Mouse (Mus musculus) spleen, adult 2 months (tissue): Measurements from ENCODE around the gene Tmem106a. TPM values are rescaled to one million over a fixed set of nuclear protein-coding genes. Genes with fewer than 3 reads are reported as not detected.
"Not testable (repeated sequence)": the region's sequence is repeated elsewhere in the genome, so short reads cannot be mapped to it uniquely, and the experiment has no call there.

Source experiments
- DNase-seq, 2 experiments: peaks; one replicate each; pipeline versions ENCODE4 v3.0.0 to v3.0.0-alpha.2; 2012 to 2021; ENCODE audit warnings: low spot score in 2 of 2, low read depth in 1 of 2
- H3K27ac ChIP-seq: fragments of 200-500 bp; 2 replicates; pipeline ENCODE4 v1.5.1; 2012; ENCODE audit warnings: low read length, inconsistent platforms; ENCODE audit not compliant: insufficient read depth
- H3K27me3 ChIP-seq: fragments of 200-500 bp; 2 replicates; pipeline ENCODE4 v1.6.1; 2012; ENCODE audit warnings: mild to moderate bottlenecking, moderate library complexity, low read length, inconsistent platforms; ENCODE audit not compliant: control insufficient read depth, insufficient read depth
- H3K36me3 ChIP-seq: fragments of 200-500 bp; 2 replicates; pipeline ENCODE4 v1.6.1; 2012; ENCODE audit warnings: mild to moderate bottlenecking, low read length, inconsistent platforms; ENCODE audit not compliant: control insufficient read depth, insufficient read depth
- H3K4me1 ChIP-seq: fragments of 200-500 bp; 2 replicates; pipeline ENCODE4 v1.6.1; 2011; ENCODE audit warnings: inconsistent platforms; ENCODE audit not compliant: control insufficient read depth, insufficient read depth, insufficient read length
- H3K4me3 ChIP-seq: fragments of 200-500 bp; 2 replicates; pipeline ENCODE4 v1.5.1; 2011; ENCODE audit warnings: mild to moderate bottlenecking, inconsistent platforms; ENCODE audit not compliant: insufficient read depth, insufficient read length; ENCODE audit errors: extremely low read depth
- CTCF ChIP-seq: fragments of 200-500 bp; IDR thresholded peaks from 2 replicates; pipeline ENCODE4 v1.5.1; 2011; ENCODE audit warnings: mild to moderate bottlenecking, inconsistent platforms; ENCODE audit not compliant: insufficient read depth, insufficient read length, insufficient replicate concordance; ENCODE audit errors: extremely low read depth
- POLR2A ChIP-seq: fragments of 200-500 bp; IDR thresholded peaks from 2 replicates; pipeline ENCODE4 v1.6.1; 2011; ENCODE audit warnings: low read depth, low read length, inconsistent platforms
- WGBS: fragments of 180-500 bp; shearing (Covaris S2); methylation state at CpG from one replicate; pipeline ENCODE4 v1.1.7; 2018; 5-methylcytosine and 5-hydroxymethylcytosine counted together
- polyA plus RNA-seq: library from polyadenylated mRNA; depleted of rRNA; stranded (reverse); fragments of >200 nt; gene quantifications from 2 replicates; pipeline ENCODE4 v1.2.3, GENCODE M21; 2012; rRNA removed

Gene Tmem106a
- polyA plus RNA-seq, 1 experiment: 33.1 TPM

DNA sequence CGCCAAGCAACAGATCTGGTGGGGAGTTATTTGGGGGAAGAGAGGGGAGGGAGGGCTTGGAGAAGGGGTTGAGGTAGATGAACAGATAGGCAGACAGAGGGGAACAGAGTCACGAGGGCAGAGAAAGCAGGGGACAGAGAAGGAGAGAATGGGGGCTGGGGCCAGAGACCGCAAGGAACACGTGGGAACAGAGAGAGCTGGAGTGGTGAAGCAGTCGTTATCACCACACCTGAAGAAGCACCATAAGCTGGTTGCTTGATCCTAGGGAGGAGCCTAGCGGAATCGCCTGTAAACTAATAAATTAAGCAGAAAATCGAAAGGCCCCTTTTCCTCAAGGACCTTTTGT lies 44.6 kb downstream of the Tmem106a start:
- Histone ChIP-seq H3K4me1 (peaks cover 2% of the 10 kb centered on the region), H3K36me3 (peaks cover 2% of the 10 kb centered on the region; the same call in 1 of the 2 replicates), H3K4me3 (peak overlapping the region; percentile 74; the same call in 1 of the 2 replicates), H3K27me3 (no peaks in the 10 kb centered on the region), H3K27ac (peak overlapping the region; percentile 97)
- TF ChIP-seq POLR2A (no peak), CTCF (no peak)
- 3% methylated on average over 8 of the region's 8 CpGs for WGBS
- DNase-seq: no peak

DNA sequence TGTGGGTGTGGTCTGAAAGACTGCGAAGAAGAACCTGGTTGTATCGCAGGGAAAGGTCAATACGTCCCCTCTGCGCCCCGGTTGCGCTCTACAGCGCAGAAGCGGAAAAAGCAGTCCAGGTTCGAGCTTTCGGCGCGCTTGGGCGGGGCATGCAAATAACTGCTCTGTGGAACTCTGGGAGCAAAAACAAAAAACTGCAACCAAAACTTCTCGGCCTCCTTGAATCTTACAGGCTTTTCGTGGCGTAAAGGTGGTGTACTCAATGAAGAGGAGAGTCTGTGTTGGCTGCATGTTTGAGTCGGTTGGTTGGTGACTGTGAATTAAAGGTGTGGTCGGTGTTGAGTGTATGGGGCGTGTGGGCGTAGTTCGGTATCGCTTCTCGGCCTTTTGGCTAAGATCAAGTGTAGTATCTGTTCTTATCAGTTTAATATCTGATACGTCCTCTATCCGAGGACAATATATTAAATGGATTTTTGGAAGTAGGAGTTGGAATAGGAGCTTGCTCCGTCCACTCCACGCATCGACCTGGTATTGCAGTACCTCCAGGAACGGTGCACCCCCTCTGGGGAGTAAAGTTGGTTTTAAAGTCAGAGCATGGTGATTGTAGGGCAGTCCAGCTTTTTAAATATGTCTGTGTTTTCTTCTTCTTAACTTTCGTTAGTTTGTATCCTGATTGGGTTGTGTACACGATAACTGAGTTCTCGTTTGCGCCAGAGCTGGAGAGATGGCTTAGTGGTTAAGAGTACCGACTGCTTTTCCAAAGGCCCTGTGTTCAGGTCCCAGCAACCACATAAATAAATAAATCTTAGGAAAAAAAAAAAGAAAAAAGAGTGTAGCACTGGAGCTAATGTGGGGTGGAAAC lies 45.2 kb downstream of the Tmem106a start, which contains the start of gene Rdm1:
TSS of gene Rdm1 (plus strand) at position 201 of the 862 bp plus-strand sequence.
- peak within 1 kb of the TSS; percentile 97 for H3K27ac ChIP-seq
- H3K4me1 ChIP-seq: peaks cover 2% of the 10 kb centered on the region
- peak; percentile 79 to 84 for DNase-seq
- no peaks in the 10 kb centered on the region for H3K27me3 ChIP-seq
- TF ChIP-seq POLR2A: peak; percentile 72
- TF ChIP-seq CTCF: no peak
- peak within 1 kb of the TSS; percentile 91 for H3K4me3 ChIP-seq
- peaks cover 2% of the 10 kb centered on the region; the same call in 1 of the 2 replicates for H3K36me3 ChIP-seq
- under 1% methylated on average over 34 of the region's 34 CpGs for WGBS

DNA sequence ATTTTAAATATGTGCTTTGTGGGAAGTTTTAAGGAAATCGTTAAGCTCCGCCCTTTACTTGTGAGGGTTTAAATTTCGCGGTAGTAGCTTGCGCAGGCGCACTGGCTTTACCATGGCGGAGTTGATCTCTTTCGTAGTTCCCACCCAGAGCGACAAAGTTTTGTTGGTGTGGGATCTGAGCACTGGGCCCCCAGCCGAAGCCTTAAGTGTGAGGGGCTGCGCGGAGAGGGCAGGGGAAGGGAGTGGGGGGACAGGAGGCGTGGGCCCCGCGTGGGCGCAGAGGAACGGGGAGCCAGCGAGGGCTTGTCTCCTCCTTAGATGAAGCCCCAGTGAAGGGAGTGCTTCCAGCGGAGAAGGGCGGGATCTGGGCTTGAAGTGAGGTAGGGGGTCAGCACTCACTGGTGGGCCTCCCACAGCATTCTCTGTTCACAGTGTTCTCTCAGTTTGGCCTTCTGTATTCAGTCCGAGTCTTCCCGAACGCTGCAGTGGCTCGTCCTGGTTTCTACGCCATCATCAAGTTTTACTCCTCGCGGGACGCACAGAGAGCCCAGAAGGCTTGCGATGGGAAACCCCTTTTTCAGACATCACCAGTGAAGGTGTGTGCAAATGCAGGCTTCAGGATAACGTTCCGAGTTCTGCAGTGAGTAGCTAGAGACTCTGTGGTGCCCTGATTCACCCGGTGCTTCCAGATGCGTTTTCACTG lies 46.0 kb downstream of the Tmem106a start:
- peak overlapping the region; percentile 93 for H3K27ac ChIP-seq
- DNase-seq: peak; percentile 83 to 87
- H3K27me3 ChIP-seq: no peaks in the 10 kb centered on the region
- peak overlapping the region; percentile 91 for H3K4me3 ChIP-seq
- TF ChIP-seq POLR2A: peak; percentile 13; the same call in 1 of the 2 replicates
- no peak for TF ChIP-seq CTCF
- peaks cover 2% of the 10 kb centered on the region; the same call in 1 of the 2 replicates for H3K36me3 ChIP-seq
- H3K4me1 ChIP-seq: peaks cover 2% of the 10 kb centered on the region
- under 1% methylated on average over 32 of the region's 33 CpGs for WGBS

DNA sequence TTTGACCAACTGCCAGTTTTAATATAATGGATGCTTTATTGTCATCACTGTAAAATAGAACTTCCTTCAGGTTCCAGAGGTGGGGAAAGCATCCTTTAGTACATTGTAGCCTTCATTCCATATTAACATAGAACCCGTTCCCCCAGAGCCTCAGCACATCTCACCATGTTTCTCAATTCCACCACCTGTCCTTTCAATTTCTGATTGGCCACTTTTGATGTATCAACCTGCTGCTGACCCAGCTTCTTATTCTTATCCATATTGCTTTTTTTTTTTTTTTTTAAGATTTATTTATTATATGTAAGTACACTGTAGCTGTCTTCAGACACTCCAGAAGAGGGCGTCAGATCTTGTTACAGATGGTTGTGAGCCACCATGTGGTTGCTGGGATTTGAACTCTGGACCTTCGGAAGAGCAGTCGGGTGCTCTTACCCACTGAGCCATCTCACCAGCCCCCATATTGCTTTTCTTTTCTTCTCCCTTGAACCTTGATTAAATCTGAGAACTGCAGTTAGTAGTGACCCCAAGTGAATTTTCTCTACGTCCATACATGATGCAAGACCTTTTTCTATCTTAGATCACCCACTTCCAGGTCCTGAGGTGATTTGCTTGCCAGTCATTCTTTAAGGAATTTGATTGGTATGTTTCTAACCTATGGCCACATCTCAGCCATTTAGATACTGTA lies 46.8 kb downstream of the Tmem106a start:
- H3K36me3 ChIP-seq, H3K27ac ChIP-seq, H3K27me3 ChIP-seq, DNase-seq, H3K4me3 ChIP-seq, H3K4me1 ChIP-seq: not testable (repeated sequence)
- 82% methylated on average over 4 of the region's 5 CpGs for WGBS

DNA sequence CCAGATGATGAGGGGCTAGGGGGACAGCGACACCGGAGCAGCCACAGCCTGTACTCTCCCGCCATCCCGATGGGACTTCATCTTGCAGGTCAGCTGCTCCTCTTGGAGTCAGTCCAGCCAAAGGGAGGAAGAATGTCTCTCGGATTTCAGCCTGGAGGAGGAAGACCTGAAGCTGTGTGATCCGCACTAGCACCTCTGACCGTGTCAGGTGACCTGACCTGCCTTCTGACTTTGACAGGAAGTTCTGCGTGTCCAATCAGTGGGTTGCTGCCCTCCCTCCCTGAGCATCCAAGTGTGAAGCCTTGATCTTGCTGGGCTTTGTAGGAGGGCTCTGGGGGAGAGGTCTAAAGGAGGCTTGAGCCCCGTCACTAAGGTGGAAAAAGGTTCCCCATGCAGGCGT lies 53.6 kb downstream of the Tmem106a start:
- 91% methylated on average over 10 of the region's 10 CpGs for WGBS
- Histone ChIP-seq H3K36me3 (peaks cover 16% of the 10 kb centered on the region), H3K4me1 (no peaks in the 10 kb centered on the region), H3K27ac (no peak overlapping the region), H3K4me3 (no peak overlapping the region), H3K27me3 (no peaks in the 10 kb centered on the region)
- TF ChIP-seq CTCF: no peak
- no peak for TF ChIP-seq POLR2A
- no peak for DNase-seq

DNA sequence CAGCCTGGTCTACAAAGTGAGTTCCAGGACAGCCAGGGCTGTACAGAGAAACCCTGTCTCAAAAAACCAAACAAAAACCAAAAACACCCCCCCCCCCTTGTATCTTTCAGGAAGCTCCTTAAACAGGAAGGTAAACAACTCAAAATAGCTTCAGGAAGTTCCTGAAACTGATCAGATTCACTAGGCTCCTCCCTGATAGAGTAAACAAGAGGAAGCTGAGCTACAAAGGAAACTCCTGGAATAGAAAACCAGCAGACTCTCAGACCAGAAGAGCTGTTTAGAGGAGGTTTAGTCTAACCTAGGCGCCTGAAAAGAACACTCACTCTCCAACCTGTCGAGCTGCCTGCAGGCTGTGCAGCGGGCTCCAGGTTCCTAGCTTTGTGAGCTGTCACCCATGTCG lies 57.7 kb downstream of the Tmem106a start:
- Histone ChIP-seq H3K36me3 (peaks cover 9% of the 10 kb centered on the region), H3K4me3 (no peak overlapping the region), H3K27me3 (no peaks in the 10 kb centered on the region), H3K4me1 (no peaks in the 10 kb centered on the region), H3K27ac (no peak overlapping the region)
- DNase-seq: no peak
- TF ChIP-seq CTCF: no peak
- no peak for TF ChIP-seq POLR2A
- 88% methylated on average over 4 of the region's 4 CpGs for WGBS

DNA sequence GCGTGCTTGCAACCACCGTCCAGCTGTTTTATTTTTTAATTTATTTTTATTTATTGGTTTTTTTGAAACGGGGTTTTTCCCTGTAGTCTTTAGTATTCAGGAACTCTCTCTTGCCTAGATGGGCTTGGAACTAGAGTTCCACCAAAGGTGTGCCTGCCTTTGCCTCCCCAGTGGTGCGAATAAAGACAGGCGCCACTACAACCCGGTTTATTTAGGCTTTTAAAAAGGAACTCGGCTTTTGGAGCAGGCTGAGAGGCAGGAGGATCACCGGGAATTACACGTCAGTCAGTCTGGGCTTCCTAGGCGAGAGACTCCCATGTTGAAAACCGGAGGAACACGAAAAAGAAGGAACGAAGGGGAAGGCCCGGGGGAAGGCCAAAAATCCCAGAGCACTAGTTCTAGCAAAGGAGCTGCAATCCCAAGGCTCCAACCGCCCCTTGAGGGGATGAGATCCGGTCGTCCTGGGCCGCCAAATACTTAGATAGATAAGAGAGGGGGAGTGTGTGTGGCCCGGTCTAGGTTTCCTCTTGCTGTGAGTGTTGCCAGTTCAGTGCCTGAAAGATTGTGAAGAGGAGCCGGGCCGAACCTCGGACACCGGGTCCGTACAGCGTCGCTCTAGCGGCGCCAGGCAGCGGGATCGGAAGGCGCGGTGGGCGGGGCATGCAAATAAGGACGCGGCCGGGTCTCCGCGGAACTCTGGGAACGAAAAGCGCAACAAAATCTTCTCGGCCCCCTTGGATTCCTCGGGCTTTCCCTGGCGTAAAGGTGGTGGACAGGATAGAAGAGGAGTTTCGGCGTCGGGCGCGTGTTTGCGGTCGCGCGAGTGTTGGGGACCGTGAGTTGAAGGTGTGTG lies 59.0 kb downstream of the Tmem106a start:
- H3K4me1 ChIP-seq, H3K27me3 ChIP-seq, H3K36me3 ChIP-seq: not testable (repeated sequence)
- DNase-seq: peak; percentile 41 to 58
- WGBS: 7% methylated on average over 53 of the region's 53 CpGs
- Histone ChIP-seq H3K27ac (peak overlapping the region; percentile 70), H3K4me3 (peak overlapping the region; percentile 53)

Other genes starting within 250 kb of the Tmem106a start
- 0.07 TPM in 1 of 2 replicates, not detected in the other for gene G6pc, start 214.7 kb upstream of the Tmem106a start, polyA plus RNA-seq
- gene Aarsd1, start 164.6 kb upstream of the Tmem106a start, polyA plus RNA-seq: 17.3 and 18.3 TPM in 2 replicates
- 0.11 and 0.29 TPM in 2 replicates for gene Gm27029, start 157.4 kb upstream of the Tmem106a start, polyA plus RNA-seq
- 14.2 and 18.3 TPM in 2 replicates for gene Rundc1, start 157.2 kb upstream of the Tmem106a start, polyA plus RNA-seq
- gene Ptges3l, start 156.9 kb upstream of the Tmem106a start, polyA plus RNA-seq: 1.1 TPM in 2 replicates
- gene Rpl27, start 139.9 kb upstream of the Tmem106a start, polyA plus RNA-seq: 430 and 509 TPM in 2 replicates
- 44.3 and 53.1 TPM in 2 replicates for gene Ifi35, start 133.8 kb upstream of the Tmem106a start, polyA plus RNA-seq
- 2.4 and 3.2 TPM in 2 replicates for gene Rnd2, start 117.2 kb upstream of the Tmem106a start, polyA plus RNA-seq
- 56.9 and 59.6 TPM in 2 replicates for gene Vat1, start 116.0 kb upstream of the Tmem106a start, polyA plus RNA-seq
- gene Brca1, start 30.3 kb upstream of the Tmem106a start, polyA plus RNA-seq: 1.2 and 1.5 TPM in 2 replicates
- 66.6 and 68.8 TPM in 2 replicates for gene Nbr1, start 30.1 kb upstream of the Tmem106a start, polyA plus RNA-seq
- not detected in 2 replicates for gene Gm11634, start 17.0 kb downstream of the Tmem106a start, polyA plus RNA-seq
- gene Rdm1, start 45.0 kb downstream of the Tmem106a start, polyA plus RNA-seq: 17.6 and 18.8 TPM in 2 replicates
- gene Arl4d, start 83.3 kb downstream of the Tmem106a start, polyA plus RNA-seq: 9.1 and 11.5 TPM in 2 replicates
- 11.2 and 12.4 TPM in 2 replicates for gene Dhx8, start 150.7 kb downstream of the Tmem106a start, polyA plus RNA-seq
- gene Etv4, start 203.1 kb downstream of the Tmem106a start, polyA plus RNA-seq: 0.16 and 0.34 TPM in 2 replicates